Mouse (Mus musculus): ENCODE data around the gene Cdk5rap3. TPM values are rescaled to one million over a fixed set of nuclear protein-coding genes. Genes with fewer than 3 reads are reported as not detected.
A peak's percentile ranks its signal among the peaks of the same experiment; 100 is the strongest.

Gene Cdk5rap3
- polyA plus RNA-seq, 1 experiment from 2014 or later: 68.7 TPM

- Histone ChIP-seq H3K27ac (ENCODE audit: low read length) (no peak overlapping the region), H3K4me3 (ENCODE audit: low read depth, low read length) (no peak overlapping the region), H3K4me2 (replicated peaks; ENCODE audit: low read depth, low read length) (no peak overlapping the region), H3K4me1 (ENCODE audit: control insufficient read depth, insufficient read depth, low read length) (peaks cover 7% of the 10 kb centered on the region; the same call in 1 of the 2 replicates), H3K9me3 (ENCODE audit: control insufficient read depth, low read depth, low read length) (no peaks in the 10 kb centered on the region), H3K9ac (replicated peaks; ENCODE audit: low read depth, low read length) (no peak overlapping the region), H3K27me3 (ENCODE audit: control insufficient read depth, insufficient read depth, low read length) (no peaks in the 10 kb centered on the region), H3K36me3 (ENCODE audit: control insufficient read depth, insufficient read depth, low read length) (peaks cover 13% of the 10 kb centered on the region)
- ATAC-seq (ENCODE audit: insufficient number of reproducible peaks, insufficient read depth, low FRiP score, low read depth): no peak
- 83% methylated on average over 11 of the region's 11 CpGs for WGBS
These were observed 3.6 kb downstream of the Cdk5rap3 start for GRCm38 (mm10) chr11:96912682-96913081.

- Histone ChIP-seq H3K27me3 (ENCODE audit: control insufficient read depth, insufficient read depth, low read length) (no peaks in the 10 kb centered on the region), H3K9me3 (ENCODE audit: control insufficient read depth, low read depth, low read length) (no peaks in the 10 kb centered on the region), H3K9ac (replicated peaks; ENCODE audit: low read depth, low read length) (no peak overlapping the region), H3K27ac (ENCODE audit: low read length) (no peak overlapping the region), H3K4me2 (replicated peaks; ENCODE audit: low read depth, low read length) (no peak overlapping the region), H3K4me1 (ENCODE audit: control insufficient read depth, insufficient read depth, low read length) (no peaks in the 10 kb centered on the region; the same call in 1 of the 2 replicates), H3K36me3 (ENCODE audit: control insufficient read depth, insufficient read depth, low read length) (peaks cover 13% of the 10 kb centered on the region), H3K4me3 (ENCODE audit: low read depth, low read length) (no peak overlapping the region)
- peak; percentile 64; the same call in 1 of the 2 replicates for ATAC-seq (ENCODE audit: insufficient number of reproducible peaks, insufficient read depth, low FRiP score, low read depth)
- 25% methylated on average over 7 of the region's 7 CpGs for WGBS
These were observed 6.3 kb downstream of the Cdk5rap3 start for GRCm38 (mm10) chr11:96910003-96910402.

DNA sequence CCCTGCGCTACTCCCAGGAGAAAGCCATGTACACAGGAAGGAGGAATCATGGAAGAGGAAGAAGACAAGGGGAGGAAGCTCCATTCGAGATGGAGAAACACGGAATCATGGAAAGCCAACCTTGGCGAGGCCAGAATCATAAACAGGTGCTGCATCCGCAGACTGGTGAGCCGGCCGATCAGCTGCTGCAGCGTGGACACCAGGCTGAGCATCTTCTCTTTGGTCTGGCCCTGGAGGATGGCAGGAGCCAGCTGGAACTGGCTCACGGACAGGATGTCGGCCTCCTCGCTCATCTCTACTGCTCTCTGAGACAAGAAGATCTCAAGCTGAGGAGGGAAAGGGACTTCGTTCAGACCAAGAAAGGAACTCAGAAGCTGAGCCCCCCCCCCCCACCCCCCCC lies 7.7 kb downstream of the Cdk5rap3 start:
- no peak overlapping the region for H3K27ac ChIP-seq (ENCODE audit: low read length)
- H3K4me3 ChIP-seq (ENCODE audit: low read depth, low read length): no peak overlapping the region
- no peaks in the 10 kb centered on the region for H3K9me3 ChIP-seq (ENCODE audit: control insufficient read depth, low read depth, low read length)
- H3K4me1 ChIP-seq (ENCODE audit: control insufficient read depth, insufficient read depth, low read length): peaks cover 2% of the 10 kb centered on the region; the same call in 1 of the 2 replicates
- 83% methylated on average over 12 of the region's 12 CpGs for WGBS
- H3K4me2 ChIP-seq (replicated peaks; ENCODE audit: low read depth, low read length): no peak overlapping the region
- no peaks in the 10 kb centered on the region for H3K27me3 ChIP-seq (ENCODE audit: control insufficient read depth, insufficient read depth, low read length)
- no peak for ATAC-seq (ENCODE audit: insufficient number of reproducible peaks, insufficient read depth, low FRiP score, low read depth)
- H3K36me3 ChIP-seq (ENCODE audit: control insufficient read depth, insufficient read depth, low read length): peaks cover 13% of the 10 kb centered on the region
- no peak overlapping the region for H3K9ac ChIP-seq (replicated peaks; ENCODE audit: low read depth, low read length)

DNA sequence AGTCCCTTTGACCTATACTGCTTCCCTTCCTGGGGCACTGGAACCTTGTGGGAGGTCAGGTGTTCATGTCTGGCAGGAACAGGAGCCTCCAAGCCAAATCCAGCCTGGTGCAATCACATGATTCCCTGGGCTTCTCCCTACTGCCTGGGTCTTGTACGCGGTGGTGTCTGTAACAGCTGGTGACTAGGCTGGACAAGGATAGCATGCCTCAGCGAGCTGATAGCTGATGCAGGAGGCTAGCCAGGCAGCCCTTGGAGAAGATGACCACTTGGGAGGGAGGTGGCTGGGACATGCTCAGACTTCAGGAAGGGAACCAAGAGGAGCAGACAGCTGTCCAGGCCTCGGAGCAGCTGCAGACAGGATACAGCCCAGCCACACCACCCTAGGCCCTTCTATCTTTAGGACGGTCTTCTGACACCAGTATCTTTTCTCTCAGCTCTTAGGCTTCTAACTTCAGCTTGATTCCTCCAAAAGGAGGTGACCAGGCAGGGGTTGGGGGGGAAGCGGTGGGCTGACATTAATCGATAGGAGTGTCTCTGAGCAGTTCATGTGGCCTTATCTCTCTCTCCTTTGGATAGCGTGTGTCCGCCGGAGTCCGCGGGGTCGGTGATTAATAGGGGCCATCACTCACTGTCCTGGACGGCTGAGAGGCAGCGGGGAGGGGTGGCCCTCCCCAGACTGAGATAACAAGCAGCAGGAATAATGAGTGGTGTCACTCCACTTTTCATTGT lies 9.7 kb downstream of the Cdk5rap3 start:
- no peak for ATAC-seq (ENCODE audit: insufficient number of reproducible peaks, insufficient read depth, low FRiP score, low read depth)
- no peaks in the 10 kb centered on the region for H3K9me3 ChIP-seq (ENCODE audit: control insufficient read depth, low read depth, low read length)

DNA sequence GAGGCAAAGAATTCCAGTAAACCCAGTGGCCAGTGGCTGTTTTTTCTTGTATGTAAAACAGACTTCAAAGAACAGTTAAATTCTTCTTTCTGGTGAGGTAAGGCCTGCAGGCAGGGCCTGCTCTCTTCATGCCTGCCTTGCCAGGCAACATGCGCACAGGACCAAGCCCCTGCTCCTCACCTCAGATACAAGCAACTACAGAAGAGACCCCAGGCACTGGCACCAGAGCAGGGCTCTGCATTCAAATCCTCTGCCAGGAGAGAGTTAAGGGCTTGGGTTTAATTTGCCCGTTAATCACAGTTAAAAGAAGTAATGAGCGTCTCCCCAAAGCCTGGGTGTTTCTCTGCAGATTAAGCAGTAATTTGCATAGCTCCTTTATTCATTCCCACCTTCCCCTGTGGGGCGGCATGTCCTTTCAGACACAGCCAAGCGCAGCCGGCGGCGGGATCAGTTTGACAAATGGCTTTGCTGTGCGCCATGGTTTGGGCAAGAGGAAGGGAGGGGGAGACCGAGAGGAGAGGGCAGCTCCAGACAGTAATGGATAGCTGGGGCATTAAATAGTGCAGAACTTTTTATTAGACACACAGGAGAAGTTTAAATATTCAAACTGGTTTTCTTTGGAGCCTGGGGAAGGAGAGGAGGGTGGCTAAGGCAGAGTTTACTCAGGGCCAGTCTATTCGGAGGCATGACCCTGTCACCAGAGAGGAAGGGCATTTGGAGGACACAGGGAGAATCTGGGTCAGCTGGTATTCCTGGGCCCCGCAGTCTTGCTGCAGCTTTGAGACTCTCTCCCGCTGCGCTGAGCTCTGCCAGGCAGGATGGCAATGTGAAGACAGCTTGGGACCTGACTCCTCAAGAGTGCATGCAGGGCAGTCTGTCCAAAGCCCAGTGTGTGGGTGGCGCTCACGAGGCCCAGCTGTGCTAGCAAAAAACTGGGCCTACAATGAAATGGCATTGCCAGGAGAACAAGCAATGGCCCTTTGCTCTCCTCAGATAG lies 13.4 kb downstream of the Cdk5rap3 start:
- Histone ChIP-seq H3K27me3 (ENCODE audit: control insufficient read depth, insufficient read depth, low read length) (no peaks in the 10 kb centered on the region), H3K4me2 (replicated peaks; ENCODE audit: low read depth, low read length) (no peak overlapping the region), H3K27ac (ENCODE audit: low read length) (0 out of 2 replicates have a peak overlapping the region, but pooled peaks have one; percentile 52), H3K4me1 (ENCODE audit: control insufficient read depth, insufficient read depth, low read length) (peaks cover 20% of the 10 kb centered on the region), H3K9me3 (ENCODE audit: control insufficient read depth, low read depth, low read length) (no peaks in the 10 kb centered on the region), H3K36me3 (ENCODE audit: control insufficient read depth, insufficient read depth, low read length) (peaks cover under 1% of the 10 kb centered on the region; the same call in 1 of the 2 replicates), H3K9ac (replicated peaks; ENCODE audit: low read depth, low read length) (no peak overlapping the region), H3K4me3 (ENCODE audit: low read depth, low read length) (no peak overlapping the region)
- WGBS: 12% methylated on average over 16 of the region's 16 CpGs
- 0 out of 2 replicates have a peak, but pooled peaks have one; percentile 29 for ATAC-seq (ENCODE audit: insufficient number of reproducible peaks, insufficient read depth, low FRiP score, low read depth)

More for the DNA sequence above, 9.7 kb downstream of the Cdk5rap3 start:
- WGBS: 34% methylated on average over 15 of the region's 15 CpGs
- H3K4me1 ChIP-seq (ENCODE audit: control insufficient read depth, insufficient read depth, low read length): peaks cover 11% of the 10 kb centered on the region
- no peak overlapping the region for H3K9ac ChIP-seq (replicated peaks; ENCODE audit: low read depth, low read length)
- no peak overlapping the region for H3K4me2 ChIP-seq (replicated peaks; ENCODE audit: low read depth, low read length)
- H3K4me3 ChIP-seq (ENCODE audit: low read depth, low read length): no peak overlapping the region
- peaks cover 10% of the 10 kb centered on the region for H3K36me3 ChIP-seq (ENCODE audit: control insufficient read depth, insufficient read depth, low read length)
- no peaks in the 10 kb centered on the region for H3K27me3 ChIP-seq (ENCODE audit: control insufficient read depth, insufficient read depth, low read length)
- peak overlapping the region; percentile 7; the same call in 1 of the 2 replicates for H3K27ac ChIP-seq (ENCODE audit: low read length)

DNA sequence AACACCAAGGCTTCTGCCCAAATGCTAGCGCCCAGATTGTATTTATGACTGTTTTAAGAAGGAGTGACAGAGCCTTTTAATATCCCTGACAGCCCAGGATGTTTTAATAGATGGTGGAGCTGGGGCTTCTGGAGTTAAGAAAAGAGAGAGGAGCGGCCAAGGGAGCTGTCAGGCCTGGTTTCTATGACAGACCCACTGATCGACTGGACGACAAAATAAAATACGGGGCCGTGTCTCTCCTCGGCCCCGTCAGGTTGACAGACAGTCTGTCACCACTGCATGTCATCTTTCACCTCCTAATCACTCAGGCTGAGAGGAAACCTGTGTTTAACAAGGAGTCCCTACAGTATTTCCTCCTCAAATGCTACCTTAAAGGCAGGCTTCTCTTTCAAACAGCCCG lies 15.0 kb downstream of the Cdk5rap3 start:
- no peak for ATAC-seq (ENCODE audit: insufficient number of reproducible peaks, insufficient read depth, low FRiP score, low read depth)
- H3K9ac ChIP-seq (replicated peaks; ENCODE audit: low read depth, low read length): no peak overlapping the region
- no peaks in the 10 kb centered on the region for H3K36me3 ChIP-seq (ENCODE audit: control insufficient read depth, insufficient read depth, low read length)
- H3K9me3 ChIP-seq (ENCODE audit: control insufficient read depth, low read depth, low read length): no peaks in the 10 kb centered on the region
- no peak overlapping the region for H3K4me3 ChIP-seq (ENCODE audit: low read depth, low read length)
- H3K27ac ChIP-seq (ENCODE audit: low read length): no peak overlapping the region
- peaks cover 20% of the 10 kb centered on the region for H3K4me1 ChIP-seq (ENCODE audit: control insufficient read depth, insufficient read depth, low read length)
- H3K4me2 ChIP-seq (replicated peaks; ENCODE audit: low read depth, low read length): no peak overlapping the region
- 73% methylated on average over 9 of the region's 9 CpGs for WGBS
- H3K27me3 ChIP-seq (ENCODE audit: control insufficient read depth, insufficient read depth, low read length): no peaks in the 10 kb centered on the region

- H3K9ac ChIP-seq (replicated peaks; ENCODE audit: low read depth, low read length): no peak overlapping the region
- no peaks in the 10 kb centered on the region for H3K27me3 ChIP-seq (ENCODE audit: control insufficient read depth, insufficient read depth, low read length)
- no peaks in the 10 kb centered on the region for H3K36me3 ChIP-seq (ENCODE audit: control insufficient read depth, insufficient read depth, low read length)
- peaks cover 20% of the 10 kb centered on the region for H3K4me1 ChIP-seq (ENCODE audit: control insufficient read depth, insufficient read depth, low read length)
- peak; percentile 23; the same call in 1 of the 2 replicates for ATAC-seq (ENCODE audit: insufficient number of reproducible peaks, insufficient read depth, low FRiP score, low read depth)
- H3K4me3 ChIP-seq (ENCODE audit: low read depth, low read length): no peak overlapping the region
- H3K9me3 ChIP-seq (ENCODE audit: control insufficient read depth, low read depth, low read length): no peaks in the 10 kb centered on the region
- H3K27ac ChIP-seq (ENCODE audit: low read length): no peak overlapping the region
- H3K4me2 ChIP-seq (replicated peaks; ENCODE audit: low read depth, low read length): no peak overlapping the region
- WGBS: 39% methylated on average over 13 of the region's 13 CpGs
These were observed 16.6 kb downstream of the Cdk5rap3 start for GRCm38 (mm10) chr11:96899449-96900306.

All from stomach, embryonic 14.5 days (tissue).